30 mouse cellular contexts compared by ENCODE assay signal in the genomic region with DNA sequence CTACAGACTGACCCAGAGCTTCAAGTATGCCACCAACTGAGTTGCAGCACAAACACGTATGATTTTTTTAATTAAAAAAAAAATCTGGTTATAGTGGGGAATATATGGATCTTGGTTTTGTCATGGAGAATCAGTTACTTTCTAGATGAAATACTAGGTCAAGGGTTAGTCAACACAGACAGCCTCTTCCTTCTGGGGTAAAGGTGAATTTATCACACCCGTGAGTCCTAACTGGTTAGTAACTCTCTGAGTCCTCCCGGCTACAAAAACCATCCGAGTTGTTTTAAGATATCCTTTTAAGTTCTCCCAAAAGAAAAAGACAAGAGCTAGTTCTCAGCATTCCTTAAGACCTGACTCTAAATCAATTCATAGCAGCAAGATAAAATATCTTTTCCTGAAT.
DNase-seq lines count a peak whose midpoint lies in the region; ATAC-seq and TF ChIP-seq lines count a peak whose summit lies in the region.
"Had no signal": no experiment of that assay in that cellular context is flagged by ENCODE, and none has a peak within 500 bp of the region (broad histone marks: within the 10 kb centered on the region; RNA-seq: fewer than 3 reads in every experiment).

No protein-coding gene starts in this region.

- intact Hi-C loops in heart, postnatal 25 days (cut with DNase I): no loop called here

- H3K36me3 ChIP-seq in heart, embryonic 13.5 days: peaks cover 12% of the 10 kb centered on the region
- peaks cover 25% of the 10 kb centered on the region; the same call in 1 of the 2 replicates for H3K36me3 ChIP-seq in kidney, embryonic 15.5 days
- H3K36me3 ChIP-seq in stomach, embryonic 14.5 days (ENCODE audit: control insufficient read depth, insufficient read depth, low read length): no peaks in the 10 kb centered on the region
- no peaks in the 10 kb centered on the region; the same call in 1 of the 2 replicates for H3K36me3 ChIP-seq in stomach, postnatal 0 days (ENCODE audit: control insufficient read depth, insufficient read depth, low read length)
- H3K36me3 ChIP-seq: forebrain, embryonic 12.5 days; hindbrain, embryonic 12.5 days; liver, embryonic 15.5 days; stomach, embryonic 15.5 days had no signal

- no peak for DNase-seq in heart, postnatal 25 days (ENCODE audit: low spot score)
- no peak for DNase-seq in kidney, adult 11 months
- DNase-seq in stomach, postnatal 0 days (ENCODE audit: low spot score): no peak
- no peak for DNase-seq in urinary bladder, adult 2 months (ENCODE audit: low spot score)
- DNase-seq in frontal cortex, postnatal 14 days (ENCODE audit: low spot score in 2 of 2): no peak
- DNase-seq: adrenal gland, postnatal 36 days; cerebellum, adult 8-10 months; cerebellum, postnatal 25 days; forebrain, postnatal 0 days; gastrocnemius, postnatal 10 days; heart, postnatal 36 days; kidney, adult 18-20 months; kidney, postnatal 4 days; layer of hippocampus, postnatal 36 days; left cerebral cortex, postnatal 4 days; lung, postnatal 36 days; midbrain, embryonic 14.5 days; thymus, postnatal 14 days had no signal

- H3K4me1 ChIP-seq in heart, embryonic 13.5 days: peaks cover 39% of the 10 kb centered on the region
- H3K4me1 ChIP-seq in kidney, embryonic 15.5 days: peaks cover 9% of the 10 kb centered on the region
- H3K4me1 ChIP-seq in stomach, embryonic 14.5 days (ENCODE audit: control insufficient read depth, insufficient read depth, low read length): peaks cover 4% of the 10 kb centered on the region; the same call in 1 of the 2 replicates
- 0 out of 2 replicates have a peak, but pooled peaks cover 7% of the 10 kb centered on the region for H3K4me1 ChIP-seq in stomach, postnatal 0 days (replicated peaks; ENCODE audit: control insufficient read depth, insufficient read depth)
- H3K4me1 ChIP-seq: forebrain, embryonic 12.5 days had no signal

- no peak for TF ChIP-seq CTCF in stomach, postnatal 0 days (IDR thresholded peaks at IDR 0.05; ENCODE audit: low read depth)

- no peaks in the 10 kb centered on the region for H3K27me3 ChIP-seq in heart, embryonic 13.5 days (replicated peaks)
- H3K27me3 ChIP-seq in kidney, embryonic 15.5 days: no peaks in the 10 kb centered on the region
- no peaks in the 10 kb centered on the region for H3K27me3 ChIP-seq in stomach, embryonic 14.5 days (ENCODE audit: control insufficient read depth, insufficient read depth, low read length)
- no peaks in the 10 kb centered on the region for H3K27me3 ChIP-seq in stomach, postnatal 0 days (ENCODE audit: control insufficient read depth, insufficient read depth, low read length)
- H3K27me3 ChIP-seq: embryonic facial prominence, embryonic 15.5 days; forebrain, embryonic 12.5 days; hindbrain, embryonic 12.5 days; liver, embryonic 15.5 days; lung, embryonic 15.5 days; megakaryocyte, embryonic 14.5 days; stomach, embryonic 15.5 days had no signal

- H3K4me2 ChIP-seq in heart, embryonic 13.5 days: no peak overlapping the region
- H3K4me2 ChIP-seq in kidney, embryonic 15.5 days: no peak overlapping the region
- H3K4me2 ChIP-seq in stomach, embryonic 14.5 days (replicated peaks; ENCODE audit: low read depth, low read length): no peak overlapping the region
- H3K4me2 ChIP-seq in stomach, postnatal 0 days (replicated peaks; ENCODE audit: low read depth): no peak overlapping the region
- H3K4me2 ChIP-seq: embryonic facial prominence, embryonic 15.5 days; forebrain, embryonic 12.5 days; hindbrain, embryonic 12.5 days; liver, embryonic 15.5 days; lung, embryonic 15.5 days; stomach, embryonic 15.5 days had no signal

- H3K4me3 ChIP-seq in heart, embryonic 13.5 days: no peak overlapping the region
- no peak overlapping the region for H3K4me3 ChIP-seq in kidney, embryonic 15.5 days (replicated peaks)
- no peak overlapping the region for H3K4me3 ChIP-seq in stomach, embryonic 14.5 days (ENCODE audit: low read depth, low read length)
- H3K4me3 ChIP-seq in stomach, postnatal 0 days (ENCODE audit: low read depth, low read length): no peak overlapping the region
- H3K4me3 ChIP-seq: embryonic facial prominence, embryonic 10.5 days; embryonic facial prominence, embryonic 15.5 days; forebrain, embryonic 12.5 days; hindbrain, embryonic 12.5 days; liver, embryonic 15.5 days; lung, embryonic 15.5 days; megakaryocyte, embryonic 14.5 days; stomach, embryonic 15.5 days had no signal

- WGBS in heart, embryonic 13.5 days: 59% methylated on average over 4 of the region's 4 CpGs
- 66% methylated on average over 4 of the region's 4 CpGs for WGBS in kidney, embryonic 15.5 days
- WGBS in stomach, embryonic 14.5 days: 54% methylated on average over 4 of the region's 4 CpGs
- 63% methylated on average over 4 of the region's 4 CpGs for WGBS in stomach, postnatal 0 days

- no peak overlapping the region for H3K9ac ChIP-seq in heart, embryonic 13.5 days
- H3K9ac ChIP-seq in kidney, embryonic 15.5 days: no peak overlapping the region
- H3K9ac ChIP-seq in stomach, embryonic 14.5 days (replicated peaks; ENCODE audit: low read depth, low read length): no peak overlapping the region
- H3K9ac ChIP-seq in stomach, postnatal 0 days (ENCODE audit: low read length): no peak overlapping the region
- H3K9ac ChIP-seq: embryonic facial prominence, embryonic 15.5 days; forebrain, embryonic 12.5 days; forebrain, postnatal 0 days; hindbrain, embryonic 12.5 days; liver, embryonic 15.5 days; lung, embryonic 15.5 days; stomach, embryonic 15.5 days had no signal

- no peaks in the 10 kb centered on the region for H3K9me3 ChIP-seq in heart, embryonic 13.5 days
- H3K9me3 ChIP-seq in kidney, embryonic 15.5 days (replicated peaks): no peaks in the 10 kb centered on the region
- H3K9me3 ChIP-seq in stomach, embryonic 14.5 days (ENCODE audit: control insufficient read depth, low read depth, low read length): no peaks in the 10 kb centered on the region
- no peaks in the 10 kb centered on the region for H3K9me3 ChIP-seq in stomach, postnatal 0 days (ENCODE audit: control insufficient read depth, low read length)
- H3K9me3 ChIP-seq: embryonic facial prominence, embryonic 10.5 days; embryonic facial prominence, embryonic 15.5 days; forebrain, embryonic 12.5 days; hindbrain, embryonic 12.5 days; liver, embryonic 15.5 days; lung, embryonic 15.5 days; megakaryocyte, embryonic 14.5 days; stomach, embryonic 15.5 days had no signal

- H3K27ac ChIP-seq in heart, embryonic 13.5 days (replicated peaks): peak overlapping the region; percentile 38; the same call in 1 of the 2 replicates
- peak overlapping the region; percentile 59; the same call in 1 of the 2 replicates for H3K27ac ChIP-seq in kidney, embryonic 15.5 days
- H3K27ac ChIP-seq in stomach, embryonic 14.5 days (ENCODE audit: low read length): peak overlapping the region; percentile 16; the same call in 1 of the 2 replicates
- H3K27ac ChIP-seq in stomach, postnatal 0 days (replicated peaks): no peak overlapping the region
- H3K27ac ChIP-seq: embryonic facial prominence, embryonic 10.5 days; embryonic facial prominence, embryonic 15.5 days; forebrain, embryonic 12.5 days; hindbrain, embryonic 12.5 days; hindbrain, postnatal 0 days; lung, embryonic 15.5 days; stomach, embryonic 15.5 days had no signal

- no peak for TF ChIP-seq EP300 in stomach, postnatal 0 days (optimal IDR thresholded peaks at IDR 0.05)

- no peak for ATAC-seq in heart, embryonic 13.5 days (ENCODE audit: extremely low read depth, insufficient number of reproducible peaks, low FRiP score, low TSS enrichment)
- no peak for ATAC-seq in kidney, embryonic 15.5 days (replicated peaks; ENCODE audit: low FRiP score)
- no peak for ATAC-seq in stomach, embryonic 14.5 days (ENCODE audit: insufficient number of reproducible peaks, insufficient read depth, low FRiP score, low read depth)
- no peak for ATAC-seq in stomach, postnatal 0 days (ENCODE audit: low FRiP score, low TSS enrichment)
- ATAC-seq: forebrain, postnatal 0 days; hindbrain, postnatal 0 days had no signal
